Mouse (Mus musculus) heart, adult 2 months (tissue): Measurements from ENCODE around the gene Ccm2. TPM values are rescaled to one million over a fixed set of nuclear protein-coding genes. Genes with fewer than 3 reads are reported as not detected.

ENCODE experiments used
- DNase-seq, 2 experiments: peaks; one replicate each; pipeline ENCODE4 v3.0.0; 2021
- H3K27ac ChIP-seq: fragments of 200-600 bp; 2 replicates; pipeline ENCODE4 v1.8.1; 2022
- H3K27me3 ChIP-seq: fragments of 200-500 bp; 2 replicates; pipeline ENCODE4 v1.6.1; 2012; ENCODE audit warnings: mild to moderate bottlenecking, low read length, inconsistent platforms, mixed read lengths; ENCODE audit not compliant: control insufficient read depth, insufficient read depth
- H3K36me3 ChIP-seq: fragments of 200-500 bp; 2 replicates; pipeline ENCODE4 v1.6.1; 2012; ENCODE audit warnings: low read length, inconsistent platforms; ENCODE audit not compliant: control insufficient read depth, insufficient read depth
- H3K4me1 ChIP-seq: fragments of 200-500 bp; 2 replicates; pipeline ENCODE4 v1.6.1; 2011; ENCODE audit warnings: low read length; ENCODE audit not compliant: control insufficient read depth, insufficient read depth
- H3K4me3 ChIP-seq: fragments of 200-600 bp; 2 replicates; pipeline ENCODE4 v1.8.1; 2022
- H3K79me2 ChIP-seq: fragments of 200-500 bp; replicated peaks from 2 replicates; pipeline ENCODE4 v1.6.1; 2012; ENCODE audit warnings: mild to moderate bottlenecking, inconsistent platforms, low read length, moderate library complexity, mixed read lengths; ENCODE audit not compliant: control insufficient read depth, insufficient read depth
- H3K9ac ChIP-seq: fragments of 200-500 bp; 2 replicates; pipeline ENCODE4 v1.6.1; 2012; ENCODE audit warnings: low read depth, mild to moderate bottlenecking, control low read depth, inconsistent platforms, low read length, mixed read lengths
- CTCF ChIP-seq: fragments of 200-600 bp; IDR thresholded peaks from 2 replicates; pipeline ENCODE4 v1.8.1; 2022; ENCODE audit warnings: antibody characterized with exemption, mild to moderate bottlenecking, moderate library complexity
- EP300 ChIP-seq: fragments of 200-500 bp; IDR thresholded peaks from 2 replicates; pipeline ENCODE4 v1.6.1; 2011; ENCODE audit warnings: low read depth, low read length, control low read depth; ENCODE audit not compliant: insufficient read depth
- POLR2A ChIP-seq: fragments of 200-500 bp; IDR thresholded peaks from 2 replicates; pipeline ENCODE4 v1.6.1; 2011; ENCODE audit warnings: mild to moderate bottlenecking, low read depth, low read length, control low read depth; ENCODE audit not compliant: insufficient read depth
- WGBS: fragments of 180-500 bp; shearing (Covaris S2); methylation state at CpG from one replicate; pipeline ENCODE4 v1.1.7; 2018; 5-methylcytosine and 5-hydroxymethylcytosine counted together
- intact Hi-C: fragments of 180-260 bp; cut with DNase I; formaldehyde crosslinking; loops from one replicate; pipeline ENCODE4 v1.15.1; 2025
- polyA plus RNA-seq: library from polyadenylated mRNA; depleted of rRNA; stranded (reverse); fragments of >200 nt; gene quantifications from 2 replicates; pipeline ENCODE4 v1.2.3, GENCODE M21; 2012
- total RNA-seq, 2 experiments: library from RNA; stranded (reverse); gene quantifications; 2 replicates each; pipeline ENCODE4 v1.2.3; 2021

Gene Ccm2
- total and polyA plus RNA-seq, 3 experiments: 25.6 to 54.1 (median 28.5) TPM

GRCm38 (mm10) chr11:6527256-6528185 lies 19.2 kb upstream of the Ccm2 start:
- Histone ChIP-seq H3K79me2 (no peaks in the 10 kb centered on the region), H3K9ac (peak overlapping the region; percentile 76), H3K4me1 (peaks cover 2% of the 10 kb centered on the region; the same call in 1 of the 2 replicates), H3K4me3 (peak overlapping the region; percentile 62), H3K27me3 (no peaks in the 10 kb centered on the region), H3K27ac (peak overlapping the region; percentile 87), H3K36me3 (peaks cover 5% of the 10 kb centered on the region; the same call in 1 of the 2 replicates)
- no peak for DNase-seq
- no peak for TF ChIP-seq CTCF
- no peak for TF ChIP-seq POLR2A
- no peak for TF ChIP-seq EP300
- intact Hi-C loops: loop anchor here (5.0 kb wide), 2 partner anchors 50 to 100 kb away; partner anchors contain the start of genes Purb and Tbrg4
- WGBS: 22% methylated on average over 10 of the region's 10 CpGs

- Histone ChIP-seq H3K27me3 (no peaks in the 10 kb centered on the region), H3K9ac (peak overlapping the region; percentile 76), H3K4me3 (peak overlapping the region; percentile 62), H3K4me1 (peaks cover 2% of the 10 kb centered on the region; the same call in 1 of the 2 replicates), H3K79me2 (no peaks in the 10 kb centered on the region), H3K27ac (peak overlapping the region; percentile 87), H3K36me3 (peaks cover 5% of the 10 kb centered on the region; the same call in 1 of the 2 replicates)
- peak; percentile 94 for TF ChIP-seq EP300
- TF ChIP-seq POLR2A: peak; percentile 90
- peak; percentile 98 for TF ChIP-seq CTCF
- intact Hi-C loops: loop anchor here (5.0 kb wide), 2 partner anchors 51 to 99 kb away; partner anchors contain the start of genes Purb and Tbrg4
- peak; percentile 97 to 99 for DNase-seq
- WGBS: under 1% methylated on average over 51 of the region's 51 CpGs
Observed at GRCm38 (mm10) chr11:6528186-6529006, 18.3 kb upstream of the Ccm2 start.

GRCm38 (mm10) chr11:6529961-6530360 lies 16.7 kb upstream of the Ccm2 start:
- DNase-seq: no peak
- Histone ChIP-seq H3K4me1 (peaks cover 2% of the 10 kb centered on the region; the same call in 1 of the 2 replicates), H3K79me2 (no peaks in the 10 kb centered on the region), H3K27ac (no peak overlapping the region), H3K4me3 (no peak overlapping the region), H3K27me3 (no peaks in the 10 kb centered on the region), H3K9ac (no peak overlapping the region), H3K36me3 (peaks cover 5% of the 10 kb centered on the region; the same call in 1 of the 2 replicates)
- 89% methylated on average over 8 of the region's 8 CpGs for WGBS
- intact Hi-C loops: loop anchor here (5.0 kb wide), 2 partner anchors 53 to 97 kb away; partner anchors contain the start of genes Purb and Tbrg4
- TF ChIP-seq POLR2A (no peak), CTCF (no peak), EP300 (no peak)

- no peak overlapping the region for H3K4me3 ChIP-seq
- whole genome bisulfite sequencing: 81% methylated on average over 3 of the region's 3 CpGs
Observed at GRCm38 (mm10) chr11:6530746-6531145, 15.9 kb upstream of the Ccm2 start.

GRCm38 (mm10) chr11:6544683-6545082 lies 2.0 kb upstream of the Ccm2 start:
- no peak for DNase-seq
- Histone ChIP-seq H3K27ac (no peak overlapping the region), H3K4me1 (no peaks in the 10 kb centered on the region; the same call in 1 of the 2 replicates), H3K36me3 (peaks cover 2% of the 10 kb centered on the region; the same call in 1 of the 2 replicates), H3K4me3 (no peak overlapping the region), H3K9ac (no peak overlapping the region), H3K27me3 (no peaks in the 10 kb centered on the region), H3K79me2 (no peaks in the 10 kb centered on the region)
- intact Hi-C loops: loop anchor here (5.0 kb wide), 1 partner anchor 43 kb away; no protein-coding TSS in a partner anchor
- 82% methylated on average over 3 of the region's 3 CpGs for WGBS
- TF ChIP-seq POLR2A: no peak
- no peak for TF ChIP-seq EP300
- no peak for TF ChIP-seq CTCF

More at GRCm38 (mm10) chr11:6530746-6531145, 15.9 kb upstream of the Ccm2 start:
- Histone ChIP-seq H3K4me1 (peaks cover 2% of the 10 kb centered on the region; the same call in 1 of the 2 replicates), H3K36me3 (peaks cover 5% of the 10 kb centered on the region; the same call in 1 of the 2 replicates), H3K27me3 (no peaks in the 10 kb centered on the region), H3K79me2 (no peaks in the 10 kb centered on the region), H3K27ac (no peak overlapping the region), H3K9ac (no peak overlapping the region)
- DNase-seq: no peak
- intact Hi-C loops: no loop called here
- TF ChIP-seq CTCF (no peak), EP300 (no peak), POLR2A (no peak)
